Mouse (Mus musculus): Measurements from ENCODE around the gene Nckap1. TPM values are rescaled to one million over a fixed set of nuclear protein-coding genes. Genes with fewer than 3 reads are reported as not detected.

The Nckap1 gene
- 0.83 and 2.8 TPM in 2 replicates for polyA plus RNA-seq (2012; ENCODE audit: insufficient read depth, insufficient read length, missing spikeins)

DNA sequence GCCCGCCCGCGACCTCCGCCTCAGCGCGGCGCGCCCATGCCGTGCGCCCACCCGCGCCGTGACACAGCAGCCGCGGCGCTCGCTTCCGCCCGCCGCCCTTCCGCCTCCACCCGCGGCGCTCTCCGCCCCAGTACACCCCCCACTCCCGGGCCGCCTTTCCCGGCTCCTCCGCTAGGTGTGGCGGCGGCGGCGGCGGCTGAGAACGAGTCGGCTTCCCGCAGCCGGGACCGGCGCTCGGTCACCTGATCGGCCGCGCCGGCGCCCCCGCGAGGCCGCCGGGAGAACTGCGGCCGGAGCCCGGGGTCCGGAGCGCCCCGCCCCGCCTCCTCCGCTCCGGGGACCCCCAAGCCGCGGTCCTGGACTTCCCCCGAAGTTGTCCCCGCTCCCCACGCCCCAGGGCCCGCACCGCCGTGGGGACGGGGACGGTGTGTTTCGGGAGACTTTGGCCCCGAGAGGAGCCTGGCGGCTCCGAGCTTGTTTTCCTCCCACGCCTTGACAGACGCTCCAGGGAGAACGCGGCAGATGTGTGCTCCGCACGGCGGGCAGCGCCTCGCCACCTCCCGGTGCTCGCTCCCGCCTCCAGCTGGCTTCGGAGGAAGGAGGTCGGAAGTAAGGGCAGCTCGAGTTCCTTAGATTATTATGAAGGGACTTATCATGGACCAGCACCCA, at the start of gene Nckap1:
Gene Nckap1, minus strand, starts transcription at position 338 of the 669 bp plus-strand sequence.
- TF ChIP-seq CTCF (IDR thresholded peaks at IDR 0.05; ENCODE audit: low read depth, low read length) (peak; percentile 40), POLR2A (IDR thresholded peaks at IDR 0.05; ENCODE audit: borderline replicate concordance, low read depth, low read length) (no peak)
- H3K27ac ChIP-seq (ENCODE audit: insufficient read depth, low read depth, low read length): no peak within 1 kb of the TSS
- H3K4me1 ChIP-seq (ENCODE audit: control insufficient read depth, insufficient read depth, low read length): peaks cover 2% of the 10 kb centered on the region; the same call in 1 of the 2 replicates
- H3K4me3 ChIP-seq (ENCODE audit: insufficient read depth, low read length): peak within 1 kb of the TSS; percentile 60

DNA sequence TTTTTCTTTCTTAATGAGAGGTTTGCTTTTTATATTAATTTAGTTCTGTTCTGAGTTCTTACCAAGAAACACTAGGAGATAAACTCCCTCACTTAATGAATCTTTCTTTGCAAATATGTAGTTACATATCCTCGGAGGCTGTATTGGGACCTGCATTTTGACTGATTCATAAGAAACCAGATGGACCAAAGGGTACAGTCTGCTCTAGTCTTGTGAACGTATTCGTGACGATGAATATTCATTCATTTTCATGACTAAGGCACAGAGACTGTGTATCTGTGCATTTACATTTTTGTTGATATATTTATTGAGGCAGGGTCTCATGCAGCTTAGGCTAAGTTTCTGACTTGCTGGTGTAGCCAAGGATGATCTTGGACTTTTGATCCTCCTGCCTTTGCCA, 43.3 kb upstream of the Nckap1 start:
- TF ChIP-seq POLR2A (IDR thresholded peaks at IDR 0.05; ENCODE audit: borderline replicate concordance, low read depth, low read length) (no peak), CTCF (IDR thresholded peaks at IDR 0.05; ENCODE audit: low read depth, low read length) (no peak)
- Histone ChIP-seq H3K4me3 (ENCODE audit: insufficient read depth, low read length) (no peak overlapping the region), H3K27ac (ENCODE audit: insufficient read depth, low read depth, low read length) (no peak overlapping the region), H3K4me1 (ENCODE audit: control insufficient read depth, insufficient read depth, low read length) (no peaks in the 10 kb centered on the region)

DNA sequence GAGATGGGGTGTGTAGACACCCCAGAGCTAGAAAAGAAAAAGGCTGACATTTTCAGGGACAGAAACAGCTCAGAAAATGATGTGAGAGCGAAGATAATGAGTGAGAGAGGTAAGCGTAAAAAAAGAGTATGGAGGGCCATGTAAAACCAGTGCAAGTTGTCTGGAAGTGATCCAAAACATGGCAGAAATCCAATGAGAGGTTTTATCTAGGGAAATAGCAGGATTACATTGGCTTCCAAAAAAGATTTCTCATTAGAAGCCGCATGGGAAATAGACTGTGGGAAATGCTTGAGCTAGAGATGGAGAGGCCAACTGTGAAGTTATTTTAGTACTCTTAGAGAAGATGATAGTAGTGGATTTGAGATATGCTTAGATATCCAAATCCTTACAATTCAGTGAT, 40.7 kb upstream of the Nckap1 start:
- Histone ChIP-seq H3K4me1 (ENCODE audit: control insufficient read depth, insufficient read depth, low read length) (peaks cover 6% of the 10 kb centered on the region), H3K4me3 (ENCODE audit: insufficient read depth, low read length) (no peak overlapping the region), H3K27ac (ENCODE audit: insufficient read depth, low read depth, low read length) (no peak overlapping the region)
- TF ChIP-seq POLR2A (IDR thresholded peaks at IDR 0.05; ENCODE audit: borderline replicate concordance, low read depth, low read length) (no peak), CTCF (IDR thresholded peaks at IDR 0.05; ENCODE audit: low read depth, low read length) (no peak)

DNA sequence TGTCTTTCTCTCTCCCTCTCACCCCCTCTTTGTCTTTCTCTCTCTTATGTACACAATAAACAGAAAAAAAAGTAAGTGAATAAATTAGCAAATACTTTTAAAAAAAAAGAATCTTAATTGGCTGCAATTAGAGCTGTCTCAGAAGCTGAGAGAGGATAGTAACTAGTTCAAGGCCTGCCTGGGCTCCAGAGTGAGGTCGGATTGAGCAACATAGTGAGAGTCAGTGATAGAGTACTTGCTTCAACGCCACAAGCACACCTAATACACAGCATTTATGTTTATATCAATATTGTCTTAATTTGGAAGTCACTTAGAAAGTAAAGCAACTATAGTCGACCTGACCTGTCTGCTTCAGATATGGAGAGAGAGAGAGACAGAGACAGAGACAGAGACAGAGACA, 37.8 kb upstream of the Nckap1 start:
- TF ChIP-seq CTCF (IDR thresholded peaks at IDR 0.05; ENCODE audit: low read depth, low read length) (no peak), POLR2A (IDR thresholded peaks at IDR 0.05; ENCODE audit: borderline replicate concordance, low read depth, low read length) (no peak)
- Histone ChIP-seq H3K4me1 (ENCODE audit: control insufficient read depth, insufficient read depth, low read length) (peaks cover 8% of the 10 kb centered on the region), H3K4me3 (ENCODE audit: insufficient read depth, low read length) (no peak overlapping the region), H3K27ac (ENCODE audit: insufficient read depth, low read depth, low read length) (no peak overlapping the region)

DNA sequence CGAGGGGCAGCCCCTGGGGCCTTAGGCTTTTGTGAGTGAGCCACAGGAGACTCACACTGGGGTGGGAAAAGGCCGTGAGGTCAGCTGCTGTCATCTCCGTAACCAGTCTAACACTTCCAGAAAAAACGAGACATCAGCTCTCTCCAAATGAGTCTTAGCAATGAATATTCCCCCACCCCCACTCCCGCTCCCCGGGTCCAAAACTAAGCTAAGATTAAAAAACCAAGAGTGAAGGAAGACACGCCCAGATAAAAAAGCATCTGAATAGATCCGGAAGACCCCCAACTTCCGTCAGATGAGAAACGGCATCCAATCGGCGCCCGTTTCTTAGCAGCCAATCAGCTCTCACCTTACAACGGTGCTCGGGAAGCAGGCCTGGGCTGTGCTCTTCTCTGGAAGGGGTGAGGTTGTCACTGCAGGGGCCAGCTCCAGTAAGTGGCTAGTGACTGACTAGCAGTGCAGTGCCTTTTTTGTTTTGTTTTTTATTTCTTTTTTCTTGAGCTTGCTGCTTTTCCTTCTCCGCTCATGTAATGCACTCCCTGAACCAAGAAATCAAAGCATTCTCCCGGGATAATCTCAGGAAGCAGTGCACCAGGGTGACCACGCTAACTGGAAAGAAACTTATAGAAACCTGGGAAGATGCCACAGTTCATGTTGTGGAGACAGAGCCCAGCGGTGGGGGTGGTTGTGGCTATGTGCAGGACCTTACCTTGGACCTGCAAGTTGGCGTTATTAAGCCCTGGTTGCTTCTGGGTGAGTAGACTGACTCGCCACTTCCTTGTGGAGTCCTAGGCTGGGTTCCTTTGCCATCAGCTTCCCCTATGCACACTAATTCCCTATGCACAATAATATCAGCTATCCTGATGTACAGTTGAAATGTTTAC, 35.9 kb upstream of the Nckap1 start, which contains the start of the genes Dusp19 and Nup35:
Gene Dusp19, plus strand, starts transcription at position 192 of the 884 bp plus-strand sequence.
Gene Nup35, plus strand, starts transcription at position 383 of the 884 bp plus-strand sequence.
- peaks cover 8% of the 10 kb centered on the region for H3K4me1 ChIP-seq (ENCODE audit: control insufficient read depth, insufficient read depth, low read length)
- TF ChIP-seq CTCF (IDR thresholded peaks at IDR 0.05; ENCODE audit: low read depth, low read length) (no peak), POLR2A (IDR thresholded peaks at IDR 0.05; ENCODE audit: borderline replicate concordance, low read depth, low read length) (no peak)
- peak within 1 kb of the TSS; percentile 66 for H3K4me3 ChIP-seq (ENCODE audit: insufficient read depth, low read length)
- peak within 1 kb of the TSS; percentile 46; the same call in 1 of the 2 replicates for H3K27ac ChIP-seq (ENCODE audit: insufficient read depth, low read depth, low read length)

DNA sequence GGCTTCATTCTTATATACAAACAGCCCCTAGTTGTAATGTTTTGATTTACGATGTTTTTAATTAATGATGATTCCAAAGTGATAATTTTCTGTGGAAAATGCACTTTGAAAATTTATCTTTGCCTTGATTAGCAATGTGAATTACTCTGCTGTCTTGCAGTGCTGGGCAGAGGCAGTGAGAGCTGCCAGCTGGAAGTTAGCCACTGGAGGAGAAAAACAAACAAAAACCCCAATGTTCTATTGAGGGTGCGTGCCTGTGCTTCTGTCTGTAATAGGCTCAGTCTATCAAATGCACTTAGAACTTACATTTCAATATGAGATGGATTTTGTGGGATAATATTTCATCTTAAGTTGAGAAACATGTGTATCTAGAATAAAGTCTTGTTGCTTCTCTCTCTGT, 31.6 kb upstream of the Nckap1 start:
- no peak overlapping the region for H3K27ac ChIP-seq (ENCODE audit: insufficient read depth, low read depth, low read length)
- no peak for TF ChIP-seq CTCF (IDR thresholded peaks at IDR 0.05; ENCODE audit: low read depth, low read length)
- no peak for TF ChIP-seq POLR2A (IDR thresholded peaks at IDR 0.05; ENCODE audit: borderline replicate concordance, low read depth, low read length)
- H3K4me1 ChIP-seq (ENCODE audit: control insufficient read depth, insufficient read depth, low read length): peaks cover 3% of the 10 kb centered on the region
- H3K4me3 ChIP-seq (ENCODE audit: insufficient read depth, low read length): no peak overlapping the region

DNA sequence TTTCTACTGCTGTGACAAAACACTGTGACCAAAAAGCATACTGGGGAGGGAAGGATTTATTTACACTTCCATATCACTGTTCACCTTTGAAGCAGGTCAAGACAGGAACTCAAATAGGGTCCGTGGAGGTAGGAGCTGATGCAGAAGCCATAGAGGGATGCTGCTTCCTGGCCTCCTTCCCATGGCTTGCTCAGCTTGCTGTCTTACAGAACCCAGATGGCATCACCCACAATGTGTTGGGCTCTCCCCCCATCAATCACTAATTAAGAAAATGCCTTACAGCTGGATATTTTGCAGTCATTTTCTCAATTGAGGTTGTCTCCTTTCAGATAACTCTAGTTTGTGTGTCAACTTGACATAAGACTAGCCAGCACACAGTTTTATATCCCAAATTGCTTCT, 31.1 kb upstream of the Nckap1 start:
- Histone ChIP-seq H3K4me1 (ENCODE audit: control insufficient read depth, insufficient read depth, low read length) (peaks cover 2% of the 10 kb centered on the region; the same call in 1 of the 2 replicates), H3K4me3 (ENCODE audit: insufficient read depth, low read length) (no peak overlapping the region), H3K27ac (ENCODE audit: insufficient read depth, low read depth, low read length) (no peak overlapping the region)
- TF ChIP-seq CTCF (IDR thresholded peaks at IDR 0.05; ENCODE audit: low read depth, low read length): no peak
- no peak for TF ChIP-seq POLR2A (IDR thresholded peaks at IDR 0.05; ENCODE audit: borderline replicate concordance, low read depth, low read length)

DNA sequence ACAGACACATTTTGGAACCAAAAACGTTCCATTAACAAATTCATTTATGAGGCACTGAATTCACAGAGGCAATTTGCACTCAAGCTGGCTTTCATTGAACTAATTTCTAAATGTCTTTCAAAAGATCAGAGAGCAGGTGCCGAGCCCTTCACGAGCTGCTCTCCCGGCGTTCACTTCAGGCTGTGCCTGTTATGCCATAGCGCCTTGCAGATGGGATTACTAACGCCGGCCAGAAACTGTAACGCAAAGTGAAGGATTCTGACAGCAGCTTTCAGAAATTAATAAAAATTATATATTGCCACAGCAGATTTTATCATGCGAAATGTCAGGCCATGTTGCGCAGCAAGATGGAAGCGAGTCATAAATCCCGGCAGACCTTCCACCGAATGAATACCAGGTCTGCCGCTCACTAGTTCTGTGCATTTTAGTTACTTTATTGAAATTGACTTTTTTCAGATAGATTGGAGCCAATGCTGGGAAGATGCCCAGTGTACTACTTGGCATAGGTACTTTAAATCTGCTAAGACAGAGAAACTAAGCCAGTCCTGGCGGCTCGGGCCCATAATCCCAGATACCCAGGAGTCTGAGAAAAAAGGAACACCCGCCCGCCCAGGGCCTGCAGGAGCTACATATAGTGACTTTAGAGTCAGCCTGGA, 22.7 kb upstream of the Nckap1 start:
- Histone ChIP-seq H3K4me3 (ENCODE audit: insufficient read depth, low read length) (no peak overlapping the region), H3K4me1 (ENCODE audit: control insufficient read depth, insufficient read depth, low read length) (no peaks in the 10 kb centered on the region), H3K27ac (ENCODE audit: insufficient read depth, low read depth, low read length) (no peak overlapping the region)
- TF ChIP-seq POLR2A (IDR thresholded peaks at IDR 0.05; ENCODE audit: borderline replicate concordance, low read depth, low read length) (no peak), CTCF (IDR thresholded peaks at IDR 0.05; ENCODE audit: low read depth, low read length) (no peak)

DNA sequence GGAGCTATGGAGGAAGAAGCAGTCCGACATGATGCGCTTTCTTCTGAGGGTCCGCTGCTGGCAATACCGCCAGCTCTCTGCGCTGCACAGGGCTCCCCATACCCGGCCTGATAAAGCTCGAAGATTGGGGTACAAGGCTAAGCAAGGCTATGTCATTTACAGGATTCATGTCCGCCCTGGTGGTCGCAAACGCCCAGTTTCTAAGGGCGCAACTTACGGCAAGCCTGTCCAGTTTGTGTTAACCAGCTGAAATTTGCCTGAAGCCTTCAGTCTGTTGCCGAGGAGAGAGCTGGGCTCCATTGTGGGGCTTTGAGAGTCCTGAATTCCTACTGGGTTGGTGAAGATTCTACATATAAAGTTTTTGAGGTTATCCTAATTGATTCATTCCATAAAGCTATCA, 21.6 kb upstream of the Nckap1 start:
- no peak overlapping the region for H3K4me3 ChIP-seq (ENCODE audit: insufficient read depth, low read length)
- H3K27ac ChIP-seq (ENCODE audit: insufficient read depth, low read depth, low read length): no peak overlapping the region
- H3K4me1 ChIP-seq (ENCODE audit: control insufficient read depth, insufficient read depth, low read length): no peaks in the 10 kb centered on the region
- TF ChIP-seq CTCF (IDR thresholded peaks at IDR 0.05; ENCODE audit: low read depth, low read length): no peak
- no peak for TF ChIP-seq POLR2A (IDR thresholded peaks at IDR 0.05; ENCODE audit: borderline replicate concordance, low read depth, low read length)

Data from bone marrow macrophage, adult 2 months (primary cell).